In genomic region chr9:35122551-35123266, GRCm38 (mm10) we compare ENCODE assay signal across 10 mouse cellular contexts. TPM values are rescaled to one million over a fixed set of nuclear protein-coding genes. Genes with fewer than 3 reads are reported as not detected.
DNase-seq lines count a peak whose midpoint lies in the region; ATAC-seq and TF ChIP-seq lines count a peak whose summit lies in the region.
"Had no signal": no experiment of that assay in that cellular context is flagged by ENCODE, and none has a peak within 500 bp of the region (broad histone marks: within the 10 kb centered on the region; RNA-seq: fewer than 3 reads in every experiment).

No protein-coding gene starts in this region.

- peak in 1 of 2 experiments; percentile 18 for DNase-seq in heart, adult 2 months
- no peak for DNase-seq in heart, adult 11 months
- DNase-seq in testis, postnatal 14 days (ENCODE audit: low spot score), result no peak
- peak; percentile 64 for DNase-seq in liver, embryonic 11.5 days (ENCODE audit: low spot score)
- DNase-seq in thymus, postnatal 4 days, result peak; percentile 28
- no peak for DNase-seq in left cerebral cortex, postnatal 14 days (ENCODE audit: low spot score in 2 of 2)
- DNase-seq in neural tube, embryonic 10.5 days (ENCODE audit: extremely low spot score, low spot score), result no peak
- DNase-seq: gastrocnemius, postnatal 36 days had no signal

- no peak overlapping the region for H3K9ac ChIP-seq in heart, adult 2 months (ENCODE audit: low read depth, low read length)
- H3K9ac ChIP-seq in liver, embryonic 11.5 days (ENCODE audit: low read depth, low read length), result peak overlapping the region; percentile 41
- H3K9ac ChIP-seq: midbrain, embryonic 13.5 days had no signal

- TF ChIP-seq POLR2A in heart, adult 2 months (IDR thresholded peaks at IDR 0.05; ENCODE audit: insufficient read depth, low read depth, low read length), result no peak
- no peak for TF ChIP-seq POLR2A in testis, adult 2 months (IDR thresholded peaks at IDR 0.05; ENCODE audit: control insufficient read depth, low read depth, low read length)

- 80% methylated on average over 5 of the region's 5 CpGs for WGBS in heart, adult 2 months
- WGBS in liver, embryonic 11.5 days, result 37% methylated on average over 5 of the region's 5 CpGs

- H3K4me1 ChIP-seq in heart, adult 2 months (ENCODE audit: control insufficient read depth, insufficient read depth, low read length), result peaks cover 34% of the 10 kb centered on the region
- peaks cover 1% of the 10 kb centered on the region for H3K4me1 ChIP-seq in testis, adult 2 months (ENCODE audit: control insufficient read depth, insufficient read depth, low read length)
- peaks cover 37% of the 10 kb centered on the region for H3K4me1 ChIP-seq in liver, embryonic 11.5 days (replicated peaks; ENCODE audit: control insufficient read depth, insufficient read depth, low read length)

- no peak for TF ChIP-seq EP300 in heart, adult 2 months (IDR thresholded peaks at IDR 0.05; ENCODE audit: insufficient read depth, low read depth, low read length)

- H3K27ac ChIP-seq in heart, adult 2 months, result peak overlapping the region; percentile 65; the same call in 1 of the 2 replicates
- peak overlapping the region; percentile 54; the same call in 1 of the 2 replicates for H3K27ac ChIP-seq in testis, adult 2 months (ENCODE audit: control insufficient read depth, insufficient read depth, low read depth, low read length)
- H3K27ac ChIP-seq in liver, embryonic 11.5 days (ENCODE audit: low read depth, low read length), result peak overlapping the region; percentile 95
- H3K27ac ChIP-seq: midbrain, embryonic 13.5 days had no signal

- no peak overlapping the region for H3K4me3 ChIP-seq in heart, adult 2 months
- no peak overlapping the region for H3K4me3 ChIP-seq in testis, adult 2 months (ENCODE audit: control insufficient read depth, low read depth, low read length)
- H3K4me3 ChIP-seq in liver, embryonic 11.5 days (ENCODE audit: low read depth, low read length), result 0 out of 2 replicates have a peak overlapping the region, but pooled peaks have one; percentile 9
- H3K4me3 ChIP-seq: midbrain, embryonic 13.5 days had no signal

- H3K79me2 ChIP-seq in heart, adult 2 months (replicated peaks; ENCODE audit: control insufficient read depth, insufficient read depth, low read length), result no peaks in the 10 kb centered on the region

- H3K27me3 ChIP-seq in heart, adult 2 months (ENCODE audit: control insufficient read depth, insufficient read depth, low read length), result no peaks in the 10 kb centered on the region
- no peaks in the 10 kb centered on the region for H3K27me3 ChIP-seq in testis, adult 2 months (ENCODE audit: control insufficient read depth, insufficient read depth, low read length)
- H3K27me3 ChIP-seq in liver, embryonic 11.5 days (replicated peaks; ENCODE audit: control insufficient read depth, insufficient read depth, low read length), result no peaks in the 10 kb centered on the region
- H3K27me3 ChIP-seq: midbrain, embryonic 13.5 days had no signal

- TF ChIP-seq CTCF in heart, adult 2 months (IDR thresholded peaks at IDR 0.05), result no peak
- TF ChIP-seq CTCF in testis, adult 2 months (IDR thresholded peaks at IDR 0.05; ENCODE audit: control insufficient read depth, insufficient read depth, insufficient replicate concordance, low read depth, low read length), result no peak

- peak; percentile 93 for ATAC-seq in liver, embryonic 11.5 days (replicated peaks; ENCODE audit: low FRiP score)
- ATAC-seq: midbrain, embryonic 13.5 days had no signal

- intact Hi-C loops in heart, adult 2 months (cut with DNase I), result no loop called here
- intact Hi-C loops in left cerebral cortex, postnatal 14 days (cut with DNase I), result no loop called here

- H3K4me2 ChIP-seq in liver, embryonic 11.5 days, result peak overlapping the region; percentile 53
- H3K4me2 ChIP-seq: midbrain, embryonic 13.5 days had no signal

- H3K9me3 ChIP-seq in liver, embryonic 11.5 days (ENCODE audit: control insufficient read depth, low read length), result no peaks in the 10 kb centered on the region
- H3K9me3 ChIP-seq: midbrain, embryonic 13.5 days had no signal

- H3K36me3 ChIP-seq in heart, adult 2 months (ENCODE audit: control insufficient read depth, insufficient read depth, low read length), result peaks cover 5% of the 10 kb centered on the region
- H3K36me3 ChIP-seq in testis, adult 2 months (ENCODE audit: control insufficient read depth, insufficient read depth, low read length), result no peaks in the 10 kb centered on the region
- H3K36me3 ChIP-seq in liver, embryonic 11.5 days (ENCODE audit: control insufficient read depth, insufficient read depth, low read length), result peaks cover 11% of the 10 kb centered on the region

RNA-seq across cellular contexts. Expression of gene St3gal4, which starts 3.6 kb away (rescaled TPM):
- 10 to 100 TPM; 26.1 to 29.5 TPM for total RNA-seq in heart, adult 2 months (2021)
- polyA plus RNA-seq in heart, adult 2 months (2012; rRNA removed), result 8.6 and 11.9 TPM in 2 replicates
- polyA plus RNA-seq in testis, adult 2 months (2012; rRNA removed), result 5.6 and 6.7 TPM in 2 replicates
- polyA plus RNA-seq in liver, embryonic 11.5 days (2014; fragmentation: Nextera tagmentation; extraction: Ambion mirVana), result 34.8 and 40.1 TPM in 2 replicates
- 10 to 100 TPM; 28.2 to 29.9 TPM for total RNA-seq in left cerebral cortex, postnatal 14 days (2021)

RNA-seq across cellular contexts. Expression of gene Dcps, which starts 53.2 kb away (rescaled TPM):
- 10 to 100 TPM; 14.4 to 15.1 TPM for total RNA-seq in heart, adult 2 months (2021)
- polyA plus RNA-seq in heart, adult 2 months (2012; rRNA removed), result 21.3 and 25.5 TPM in 2 replicates
- 16.7 and 17.0 TPM in 2 replicates for polyA plus RNA-seq in testis, adult 2 months (2012; rRNA removed)
- polyA plus RNA-seq in liver, embryonic 11.5 days (2014; fragmentation: Nextera tagmentation; extraction: Ambion mirVana), result 90.9 and 95.2 TPM in 2 replicates
- 10 to 100 TPM; 15.6 to 17.8 TPM for total RNA-seq in left cerebral cortex, postnatal 14 days (2021)

Comparison
In these comparisons a context has a peak if more than half of its experiments do, and no peak if none do; other contexts are left out.
1. DNase-seq: peak in liver, embryonic 11.5 days (single experiment) and thymus, postnatal 4 days (single experiment); none in heart, adult 11 months (single experiment), testis, postnatal 14 days (single experiment), left cerebral cortex, postnatal 14 days (0 of 2) and neural tube, embryonic 10.5 days (single experiment).
2. Peak in every context shown above with its lines, with median percentiles within 50 percentile points of each other: H3K27ac ChIP-seq.